Mouse (Mus musculus) spleen, adult 2 months (tissue): ENCODE results near the gene Zfp36l2. TPM values are rescaled to one million over a fixed set of nuclear protein-coding genes. Genes with fewer than 3 reads are reported as not detected.
"Not testable (repeated sequence)": the region's sequence is repeated elsewhere in the genome, so short reads cannot be mapped to it uniquely, and the experiment has no call there.

ENCODE experiments used
- DNase-seq, 2 experiments: peaks; one replicate each; pipeline versions ENCODE4 v3.0.0 to v3.0.0-alpha.2; 2012 to 2021; ENCODE audit warnings: low spot score in 2 of 2, low read depth in 1 of 2
- H3K27ac ChIP-seq: fragments of 200-500 bp; 2 replicates; pipeline ENCODE4 v1.5.1; 2012; ENCODE audit warnings: low read length, inconsistent platforms; ENCODE audit not compliant: insufficient read depth
- H3K27me3 ChIP-seq: fragments of 200-500 bp; 2 replicates; pipeline ENCODE4 v1.6.1; 2012; ENCODE audit warnings: mild to moderate bottlenecking, moderate library complexity, low read length, inconsistent platforms; ENCODE audit not compliant: control insufficient read depth, insufficient read depth
- H3K36me3 ChIP-seq: fragments of 200-500 bp; 2 replicates; pipeline ENCODE4 v1.6.1; 2012; ENCODE audit warnings: mild to moderate bottlenecking, low read length, inconsistent platforms; ENCODE audit not compliant: control insufficient read depth, insufficient read depth
- H3K4me1 ChIP-seq: fragments of 200-500 bp; 2 replicates; pipeline ENCODE4 v1.6.1; 2011; ENCODE audit warnings: inconsistent platforms; ENCODE audit not compliant: control insufficient read depth, insufficient read depth, insufficient read length
- H3K4me3 ChIP-seq: fragments of 200-500 bp; 2 replicates; pipeline ENCODE4 v1.5.1; 2011; ENCODE audit warnings: mild to moderate bottlenecking, inconsistent platforms; ENCODE audit not compliant: insufficient read depth, insufficient read length; ENCODE audit errors: extremely low read depth
- CTCF ChIP-seq: fragments of 200-500 bp; IDR thresholded peaks from 2 replicates; pipeline ENCODE4 v1.5.1; 2011; ENCODE audit warnings: mild to moderate bottlenecking, inconsistent platforms; ENCODE audit not compliant: insufficient read depth, insufficient read length, insufficient replicate concordance; ENCODE audit errors: extremely low read depth
- POLR2A ChIP-seq: fragments of 200-500 bp; IDR thresholded peaks from 2 replicates; pipeline ENCODE4 v1.6.1; 2011; ENCODE audit warnings: low read depth, low read length, inconsistent platforms
- WGBS: fragments of 180-500 bp; shearing (Covaris S2); methylation state at CpG from one replicate; pipeline ENCODE4 v1.1.7; 2018; 5-methylcytosine and 5-hydroxymethylcytosine counted together
- polyA plus RNA-seq: library from polyadenylated mRNA; depleted of rRNA; stranded (reverse); fragments of >200 nt; gene quantifications from 2 replicates; pipeline ENCODE4 v1.2.3, GENCODE M21; 2012; rRNA removed

Gene Zfp36l2
- 146 and 261 TPM in 2 replicates for polyA plus RNA-seq

- Histone ChIP-seq H3K27ac (peak within 1 kb of the TSS; percentile 99), H3K4me1 (peaks cover 10% of the 10 kb centered on the region; the same call in 1 of the 2 replicates), H3K27me3 (no peaks in the 10 kb centered on the region), H3K36me3 (peaks cover 26% of the 10 kb centered on the region), H3K4me3 (peak within 1 kb of the TSS; percentile 95)
- TF ChIP-seq CTCF (no peak), POLR2A (peak; percentile 99)
- WGBS, result under 1% methylated on average over 64 of the region's 76 CpGs
- peak; percentile 84 to 98 for DNase-seq
Observed at GRCm38 (mm10) chr17:84187727-84188373, at the start of gene Zfp36l2. TSS of gene Zfp36l2 (minus strand) at chr17:84187947.

GRCm38 (mm10) chr17:84236781-84237557 is 49.2 kb upstream of the Zfp36l2 start:
- H3K27me3 ChIP-seq, result no peaks in the 10 kb centered on the region
- 87% methylated on average over 7 of the region's 7 CpGs for WGBS
- H3K27ac ChIP-seq, result no peak overlapping the region
- H3K36me3 ChIP-seq, result no peaks in the 10 kb centered on the region
- no peak for TF ChIP-seq POLR2A
- no peak for TF ChIP-seq CTCF
- no peak overlapping the region for H3K4me3 ChIP-seq
- no peak for DNase-seq
- no peaks in the 10 kb centered on the region for H3K4me1 ChIP-seq

- DNase-seq, result no peak
- 91% methylated on average over 4 of the region's 4 CpGs for WGBS
- no peak overlapping the region for H3K4me3 ChIP-seq
- H3K4me1 ChIP-seq, result peaks cover 6% of the 10 kb centered on the region; the same call in 1 of the 2 replicates
- H3K27ac ChIP-seq, result no peak overlapping the region
- H3K27me3 ChIP-seq, result no peaks in the 10 kb centered on the region
- no peaks in the 10 kb centered on the region; the same call in 1 of the 2 replicates for H3K36me3 ChIP-seq
- no peak for TF ChIP-seq POLR2A
- no peak for TF ChIP-seq CTCF
Observed at GRCm38 (mm10) chr17:84235399-84235928, 47.7 kb upstream of the Zfp36l2 start.

- H3K4me1 ChIP-seq, H3K4me3 ChIP-seq, DNase-seq, H3K27ac ChIP-seq, H3K27me3 ChIP-seq, H3K36me3 ChIP-seq: not testable (repeated sequence)
- WGBS, result 100% methylated on average over 2 of the region's 4 CpGs
Observed at GRCm38 (mm10) chr17:84234785-84235184, 47.0 kb upstream of the Zfp36l2 start.

GRCm38 (mm10) chr17:84233758-84234157 is 46.0 kb upstream of the Zfp36l2 start:
- H3K4me3 ChIP-seq, result no peak overlapping the region
- TF ChIP-seq POLR2A (no peak), CTCF (no peak)
- peaks cover 10% of the 10 kb centered on the region for H3K36me3 ChIP-seq
- H3K4me1 ChIP-seq, result peaks cover 6% of the 10 kb centered on the region; the same call in 1 of the 2 replicates
- 94% methylated on average over 2 of the region's 2 CpGs for WGBS
- no peak for DNase-seq
- H3K27me3 ChIP-seq, result no peaks in the 10 kb centered on the region
- H3K27ac ChIP-seq, result no peak overlapping the region

GRCm38 (mm10) chr17:84231361-84231760 is 43.6 kb upstream of the Zfp36l2 start:
- WGBS, result 41% methylated on average over 2 of the region's 2 CpGs
- TF ChIP-seq CTCF (no peak), POLR2A (no peak)
- H3K36me3 ChIP-seq, result peaks cover 16% of the 10 kb centered on the region
- H3K4me3 ChIP-seq, result no peak overlapping the region
- H3K4me1 ChIP-seq, result peaks cover 6% of the 10 kb centered on the region; the same call in 1 of the 2 replicates
- peak overlapping the region; percentile 43; the same call in 1 of the 2 replicates for H3K27ac ChIP-seq
- DNase-seq, result no peak
- H3K27me3 ChIP-seq, result no peaks in the 10 kb centered on the region

- Histone ChIP-seq H3K4me3 (no peak overlapping the region), H3K27ac (no peak overlapping the region), H3K4me1 (peaks cover 6% of the 10 kb centered on the region; the same call in 1 of the 2 replicates), H3K36me3 (peaks cover 16% of the 10 kb centered on the region), H3K27me3 (no peaks in the 10 kb centered on the region)
- 93% methylated on average over 2 of the region's 2 CpGs for WGBS
- TF ChIP-seq POLR2A (no peak), CTCF (no peak)
- no peak for DNase-seq
Observed at GRCm38 (mm10) chr17:84228223-84228622, 40.5 kb upstream of the Zfp36l2 start.
